Mouse (Mus musculus) liver, embryonic 11.5 days (tissue): ENCODE measurements around the gene Etv5. TPM values are rescaled to one million over a fixed set of nuclear protein-coding genes. Genes with fewer than 3 reads are reported as not detected.
"Not testable (repeated sequence)": the region's sequence is repeated elsewhere in the genome, so short reads cannot be mapped to it uniquely, and the experiment has no call there.

Source experiments
- ATAC-seq: fragments of 200-750 bp; cut with Nextera tagmentation; replicated peaks from 2 replicates; pipeline ENCODE4 v1.8.0; 2017; ENCODE audit warnings: moderate number of reproducible peaks, mild to moderate bottlenecking, moderate TSS enrichment, moderate library complexity; ENCODE audit not compliant: low FRiP score
- DNase-seq: peaks from one replicate; pipeline ENCODE4 v3.0.0-alpha.2; 2017; ENCODE audit warnings: low spot score
- H3K27ac ChIP-seq: fragments of 300-500 bp; sonication (generic); 2 replicates; pipeline ENCODE4 v1.5.1; 2014; ENCODE audit warnings: mild to moderate bottlenecking, low read depth, low read length, control low read depth
- H3K27me3 ChIP-seq: fragments of 300-500 bp; sonication (generic); replicated peaks from 2 replicates; pipeline ENCODE4 v1.6.1; 2014; ENCODE audit warnings: low read length, mixed read lengths; ENCODE audit not compliant: control insufficient read depth, insufficient read depth
- H3K36me3 ChIP-seq: fragments of 300-500 bp; sonication (generic); 2 replicates; pipeline ENCODE4 v1.6.1; 2014; ENCODE audit warnings: mild to moderate bottlenecking, low read length, moderate library complexity, mixed read lengths; ENCODE audit not compliant: control insufficient read depth, insufficient read depth
- H3K4me1 ChIP-seq: fragments of 300-500 bp; sonication (generic); replicated peaks from 2 replicates; pipeline ENCODE4 v1.6.1; 2014; ENCODE audit warnings: low read length, mixed read lengths; ENCODE audit not compliant: control insufficient read depth, insufficient read depth
- H3K4me2 ChIP-seq: fragments of 300-500 bp; sonication (generic); 2 replicates; pipeline ENCODE4 v1.6.1; 2014; ENCODE audit warnings: mild to moderate bottlenecking, control low read depth, moderate library complexity
- H3K4me3 ChIP-seq: fragments of 300-500 bp; sonication (generic); 2 replicates; pipeline ENCODE4 v1.5.1; 2014; ENCODE audit warnings: low read depth, low read length, control low read depth
- H3K9ac ChIP-seq: fragments of 300-500 bp; sonication (generic); 2 replicates; pipeline ENCODE4 v1.6.1; 2014; ENCODE audit warnings: low read depth, low read length, control low read depth
- H3K9me3 ChIP-seq: fragments of 300-500 bp; sonication (generic); 2 replicates; pipeline ENCODE4 v1.6.1; 2016; ENCODE audit warnings: low read length, inconsistent platforms, mixed read lengths; ENCODE audit not compliant: control insufficient read depth
- WGBS: fragments of 180-500 bp; shearing (Covaris S2); extraction: QIAGEN DNeasy Blood & Tissue Kit; methylation state at CpG from one replicate; pipeline ENCODE4 v1.1.7; 2014; 5-methylcytosine and 5-hydroxymethylcytosine counted together
- polyA plus RNA-seq: library from polyadenylated mRNA; unstranded; fragments of >200 nt; fragmentation: Nextera tagmentation; extraction: Ambion mirVana; gene quantifications from 2 replicates; pipeline ENCODE4 v1.2.1, GENCODE M21; 2014

Gene Etv5
- polyA plus RNA-seq, 1 experiment from 2014 or later, result 16.1 TPM

DNA sequence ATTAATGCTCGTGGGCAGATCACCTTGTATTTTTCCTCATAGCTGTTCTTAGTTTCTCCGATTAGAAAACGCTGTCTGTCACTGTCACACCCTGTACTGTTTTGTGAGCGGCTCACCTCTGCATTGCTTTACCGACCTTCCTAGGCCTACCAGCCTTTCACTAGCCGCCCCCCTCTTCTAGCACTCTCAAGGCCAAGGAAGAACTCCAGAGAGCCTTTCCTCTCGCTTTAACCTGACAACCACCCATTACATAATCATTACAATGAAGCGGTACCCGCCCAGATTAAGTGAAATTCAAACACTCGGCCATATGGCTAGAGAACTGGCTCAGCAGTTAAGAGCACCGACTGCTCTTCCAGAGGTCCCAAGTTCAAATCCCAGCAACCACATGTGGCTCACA, 41.2 kb downstream of the Etv5 start:
- H3K27me3 ChIP-seq, result no peaks in the 10 kb centered on the region
- H3K9me3 ChIP-seq, result no peaks in the 10 kb centered on the region
- ATAC-seq (no peak), DNase-seq (no peak)
- H3K27ac ChIP-seq, result no peak overlapping the region
- H3K4me1 ChIP-seq, result no peaks in the 10 kb centered on the region
- 84% methylated on average over 11 of the region's 11 CpGs for WGBS
- no peak overlapping the region for H3K4me3 ChIP-seq
- no peak overlapping the region for H3K4me2 ChIP-seq
- no peak overlapping the region for H3K9ac ChIP-seq
- H3K36me3 ChIP-seq, result 0 out of 2 replicates have a peak, but pooled peaks cover 2% of the 10 kb centered on the region

DNA sequence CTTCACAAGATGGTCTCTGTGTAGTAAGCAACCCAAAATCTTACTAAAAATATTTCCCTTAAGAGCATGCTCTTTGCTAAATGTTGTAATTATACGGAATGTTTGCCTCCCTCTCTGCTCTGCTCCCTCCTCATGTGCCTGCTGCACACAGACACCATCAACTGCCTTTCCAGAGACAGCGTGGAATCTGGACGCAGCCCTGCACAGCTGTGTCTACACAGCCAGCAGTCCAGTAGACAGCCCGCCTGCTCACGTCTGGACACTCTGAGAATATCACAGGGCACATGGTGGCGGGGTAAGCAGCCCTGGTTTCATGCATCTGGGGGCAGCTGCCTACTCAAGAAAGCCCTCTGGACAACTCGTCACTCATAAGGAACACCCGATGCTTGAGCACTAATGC, 43.1 kb downstream of the Etv5 start:
- H3K36me3 ChIP-seq, result 0 out of 2 replicates have a peak, but pooled peaks cover 4% of the 10 kb centered on the region
- H3K9me3 ChIP-seq, result no peaks in the 10 kb centered on the region
- no peak overlapping the region for H3K4me3 ChIP-seq
- H3K4me2 ChIP-seq, result no peak overlapping the region
- no peaks in the 10 kb centered on the region for H3K4me1 ChIP-seq
- WGBS, result 82% methylated on average over 8 of the region's 8 CpGs
- DNase-seq (no peak), ATAC-seq (no peak)
- H3K9ac ChIP-seq, result no peak overlapping the region
- no peak overlapping the region for H3K27ac ChIP-seq
- H3K27me3 ChIP-seq, result no peaks in the 10 kb centered on the region

DNA sequence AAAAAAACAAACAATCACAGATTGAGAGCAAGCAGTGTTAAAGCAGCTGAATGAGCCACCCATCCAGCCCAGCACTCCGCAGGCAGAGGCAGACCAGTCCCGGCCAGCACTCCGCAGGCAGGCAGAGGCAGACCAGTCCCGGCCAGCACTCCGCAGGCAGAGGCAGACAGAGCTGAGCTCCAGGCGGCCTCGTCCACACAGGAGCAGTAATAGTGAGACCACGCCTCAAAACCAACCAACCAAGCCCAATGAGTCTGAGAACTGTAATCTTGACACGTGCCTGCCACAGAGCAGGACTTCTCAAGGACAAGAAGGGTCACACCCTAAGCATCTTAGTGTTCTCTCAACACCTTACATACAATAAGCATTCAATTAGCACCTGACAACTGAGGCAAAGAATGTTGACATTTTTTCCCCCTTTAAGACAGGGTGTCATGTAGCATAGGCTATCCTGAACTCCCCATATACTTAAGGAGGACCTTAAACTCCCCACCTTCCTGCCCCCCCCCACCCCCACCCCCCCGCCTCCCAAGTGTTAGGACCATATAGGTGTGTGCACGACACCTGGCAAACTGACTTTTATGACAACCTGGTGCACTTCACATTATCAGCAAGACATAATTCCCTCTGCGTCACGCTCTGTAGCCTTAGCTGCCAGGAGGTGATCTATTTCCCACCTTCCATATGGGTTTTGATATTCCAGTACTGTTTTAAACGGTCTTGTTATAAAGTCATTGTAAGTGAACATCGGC, 44.2 kb downstream of the Etv5 start:
- Histone ChIP-seq H3K27me3 (no peaks in the 10 kb centered on the region), H3K9me3 (no peaks in the 10 kb centered on the region), H3K36me3 (0 out of 2 replicates have a peak, but pooled peaks cover 2% of the 10 kb centered on the region), H3K4me1 (no peaks in the 10 kb centered on the region), H3K27ac (no peak overlapping the region), H3K4me2 (no peak overlapping the region), H3K4me3 (no peak overlapping the region), H3K9ac (no peak overlapping the region)
- ATAC-seq (no peak), DNase-seq (no peak)
- 82% methylated on average over 15 of the region's 15 CpGs for WGBS

DNA sequence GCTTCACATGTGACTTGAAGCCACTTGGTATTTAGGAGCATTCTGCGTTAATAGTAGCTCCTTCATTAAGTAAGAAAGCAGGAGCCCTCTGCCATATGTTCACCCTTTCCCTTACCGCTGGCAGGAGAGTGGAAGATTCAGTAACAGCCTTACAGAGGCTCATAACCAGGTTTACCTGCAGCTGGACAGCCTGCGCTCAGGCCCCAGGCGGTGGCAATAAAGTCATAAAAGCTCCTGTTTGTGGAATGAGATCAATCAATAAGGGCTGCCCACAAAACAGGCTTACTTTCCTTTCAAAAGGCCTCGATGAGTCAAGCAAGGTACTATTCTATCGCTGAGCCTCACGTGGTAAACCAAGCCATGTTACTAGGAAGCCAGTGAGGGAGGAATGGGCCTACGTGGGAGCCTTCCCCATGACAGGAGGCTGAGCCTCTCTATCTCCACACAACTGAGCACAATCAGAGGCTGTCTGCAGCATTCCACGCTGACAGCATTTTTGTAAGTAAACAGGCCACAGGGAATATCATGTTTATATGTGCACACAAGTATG, 49.1 kb downstream of the Etv5 start:
- ATAC-seq (no peak), DNase-seq (no peak)
- H3K4me3 ChIP-seq, result no peak overlapping the region
- no peaks in the 10 kb centered on the region for H3K4me1 ChIP-seq
- H3K4me2 ChIP-seq, result no peak overlapping the region
- H3K27me3 ChIP-seq, result no peaks in the 10 kb centered on the region
- H3K36me3 ChIP-seq, result 0 out of 2 replicates have a peak, but pooled peaks cover 2% of the 10 kb centered on the region
- WGBS, result 85% methylated on average over 9 of the region's 9 CpGs
- H3K9ac ChIP-seq, result no peak overlapping the region
- no peaks in the 10 kb centered on the region for H3K9me3 ChIP-seq
- H3K27ac ChIP-seq, result no peak overlapping the region

GRCm38 (mm10) chr16:22389146-22389911, 50.2 kb downstream of the Etv5 start:
- Histone ChIP-seq H3K27ac (no peak overlapping the region), H3K9me3 (no peaks in the 10 kb centered on the region), H3K36me3 (0 out of 2 replicates have a peak, but pooled peaks cover 2% of the 10 kb centered on the region), H3K4me1 (no peaks in the 10 kb centered on the region), H3K27me3 (no peaks in the 10 kb centered on the region), H3K4me2 (no peak overlapping the region), H3K9ac (no peak overlapping the region), H3K4me3 (no peak overlapping the region)
- DNase-seq (no peak), ATAC-seq (no peak)
- WGBS, result 84% methylated on average over 13 of the region's 13 CpGs

GRCm38 (mm10) chr16:22387731-22388130, 51.8 kb downstream of the Etv5 start:
- no peak overlapping the region for H3K9ac ChIP-seq
- no peaks in the 10 kb centered on the region for H3K27me3 ChIP-seq
- no peak overlapping the region for H3K27ac ChIP-seq
- no peak overlapping the region for H3K4me2 ChIP-seq
- no peak overlapping the region for H3K4me3 ChIP-seq
- WGBS, result 83% methylated on average over 6 of the region's 6 CpGs
- H3K9me3 ChIP-seq, result no peaks in the 10 kb centered on the region
- DNase-seq (no peak), ATAC-seq (no peak)
- H3K4me1 ChIP-seq, result no peaks in the 10 kb centered on the region
- 0 out of 2 replicates have a peak, but pooled peaks cover 4% of the 10 kb centered on the region for H3K36me3 ChIP-seq

DNA sequence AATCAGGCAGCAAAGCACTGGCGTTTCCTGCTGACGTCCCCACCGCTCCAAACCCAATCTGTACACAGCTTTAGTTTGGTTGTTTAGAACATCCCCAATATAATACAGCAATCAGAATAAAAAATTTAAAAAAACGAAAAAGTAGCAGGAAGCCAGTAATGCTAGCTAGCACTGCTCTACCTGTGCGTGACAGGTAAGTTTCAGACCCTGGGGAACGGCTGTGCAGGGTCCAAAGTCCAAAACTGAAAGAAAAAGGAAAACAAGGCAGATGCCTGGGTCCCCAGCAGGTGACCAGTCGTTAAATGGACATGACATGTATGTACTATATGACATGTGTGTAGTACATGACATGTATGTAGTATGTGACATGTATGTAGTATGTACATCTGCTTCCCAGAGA, 57.5 kb downstream of the Etv5 start:
- DNase-seq, result not testable (repeated sequence)

GRCm38 (mm10) chr16:22380981-22381380, 58.5 kb downstream of the Etv5 start:
- WGBS, result 88% methylated on average over 8 of the region's 8 CpGs
- H3K9me3 ChIP-seq, result no peaks in the 10 kb centered on the region
- H3K9ac ChIP-seq, result no peak overlapping the region
- ATAC-seq (no peak), DNase-seq (no peak)
- H3K27ac ChIP-seq, result no peak overlapping the region
- H3K4me1 ChIP-seq, result no peaks in the 10 kb centered on the region
- H3K36me3 ChIP-seq, result 0 out of 2 replicates have a peak, but pooled peaks cover 2% of the 10 kb centered on the region
- H3K27me3 ChIP-seq, result no peaks in the 10 kb centered on the region
- no peak overlapping the region for H3K4me3 ChIP-seq
- no peak overlapping the region for H3K4me2 ChIP-seq

More for the DNA sequence above, 57.5 kb downstream of the Etv5 start:
- not testable (repeated sequence) for H3K36me3 ChIP-seq, H3K9me3 ChIP-seq, H3K27me3 ChIP-seq, H3K4me2 ChIP-seq, H3K9ac ChIP-seq, H3K4me1 ChIP-seq, H3K4me3 ChIP-seq, H3K27ac ChIP-seq, ATAC-seq
- 84% methylated on average over 6 of the region's 7 CpGs for WGBS
